Comparison of ENCODE assay signal across 13 mouse cellular contexts in the genomic region with DNA sequence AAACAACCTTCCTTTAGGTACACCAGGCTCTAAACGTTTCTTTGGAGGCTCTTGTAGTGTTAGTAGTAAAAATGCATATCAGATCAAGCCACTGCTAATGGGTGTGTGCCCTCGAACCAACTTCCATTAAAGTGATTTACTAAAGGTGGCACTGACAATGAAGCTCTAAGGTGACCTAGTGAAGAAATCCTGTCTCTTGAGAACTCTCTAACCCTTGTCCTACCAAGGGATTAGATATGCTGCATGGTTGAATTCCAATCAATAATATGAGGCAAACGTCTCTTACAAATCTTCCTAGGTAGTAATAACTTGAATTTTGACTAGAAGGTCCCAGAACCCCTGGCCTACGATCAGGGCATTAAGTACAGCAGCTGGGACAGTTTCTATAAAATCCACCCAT.
"Had no signal": no experiment of that assay in that cellular context is flagged by ENCODE, and none has a peak within 500 bp of the region (broad histone marks: within the 10 kb centered on the region; RNA-seq: fewer than 3 reads in every experiment).

No protein-coding gene starts in this region.

- ATAC-seq: midbrain, embryonic 13.5 days; midbrain, embryonic 15.5 days had no signal

- H3K36me3 ChIP-seq: midbrain, embryonic 13.5 days; midbrain, embryonic 15.5 days; neural tube, embryonic 12.5 days had no signal

- H3K4me2 ChIP-seq: lung, embryonic 14.5 days; midbrain, embryonic 11.5 days; midbrain, embryonic 13.5 days; midbrain, embryonic 15.5 days; neural tube, embryonic 12.5 days had no signal

- H3K9me3 ChIP-seq: megakaryocyte, embryonic 14.5 days; midbrain, embryonic 13.5 days; midbrain, embryonic 15.5 days; neural tube, embryonic 12.5 days had no signal

- H3K4me3 ChIP-seq: megakaryocyte, embryonic 14.5 days; midbrain, embryonic 13.5 days; midbrain, embryonic 15.5 days; neural tube, embryonic 12.5 days had no signal

- H3K4me1 ChIP-seq: megakaryocyte, embryonic 14.5 days; midbrain, embryonic 15.5 days; neural tube, embryonic 12.5 days had no signal

- DNase-seq: lung, adult 18-20 months; lung, embryonic 14.5 days; lung, postnatal 10 days; right cerebral cortex, postnatal 14 days; thymus, adult 18-20 months; thymus, postnatal 14 days; thymus, postnatal 36 days had no signal

- H3K27ac ChIP-seq: macrophage; midbrain, embryonic 13.5 days; midbrain, embryonic 15.5 days; neural tube, embryonic 12.5 days had no signal

- H3K27me3 ChIP-seq: midbrain, embryonic 13.5 days; midbrain, embryonic 15.5 days; neural tube, embryonic 12.5 days had no signal

- H3K9ac ChIP-seq: lung, embryonic 14.5 days; midbrain, embryonic 13.5 days; midbrain, embryonic 15.5 days; neural tube, embryonic 12.5 days had no signal
